Mouse (Mus musculus) testis, adult 2 months (tissue): Measurements from ENCODE around the gene Olfr314. TPM values are rescaled to one million over a fixed set of nuclear protein-coding genes. Genes with fewer than 3 reads are reported as not detected.
"Not testable (repeated sequence)": the region's sequence is repeated elsewhere in the genome, so short reads cannot be mapped to it uniquely, and the experiment has no call there.

Source experiments
- H3K27ac ChIP-seq: fragments of 200-500 bp; 2 replicates; pipeline ENCODE4 v1.5.1; 2012; ENCODE audit warnings: low read depth, low read length; ENCODE audit not compliant: control insufficient read depth, insufficient read depth
- H3K27me3 ChIP-seq: fragments of 200-500 bp; 2 replicates; pipeline ENCODE4 v1.6.1; 2012; ENCODE audit warnings: mild to moderate bottlenecking, low read length, moderate library complexity; ENCODE audit not compliant: control insufficient read depth, insufficient read depth
- H3K36me3 ChIP-seq: fragments of 200-500 bp; 2 replicates; pipeline ENCODE4 v1.6.1; 2012; ENCODE audit warnings: mild to moderate bottlenecking, low read length; ENCODE audit not compliant: control insufficient read depth, insufficient read depth
- H3K4me1 ChIP-seq: fragments of 200-500 bp; 2 replicates; pipeline ENCODE4 v1.6.1; 2012; ENCODE audit warnings: low read length; ENCODE audit not compliant: control insufficient read depth, insufficient read depth
- H3K4me3 ChIP-seq: fragments of 200-500 bp; 2 replicates; pipeline ENCODE4 v1.5.1; 2012; ENCODE audit warnings: low read depth, mild to moderate bottlenecking, low read length, moderate library complexity, mixed read lengths; ENCODE audit not compliant: control insufficient read depth
- CTCF ChIP-seq: fragments of 200-500 bp; IDR thresholded peaks from 2 replicates; pipeline ENCODE4 v1.5.1; 2012; ENCODE audit warnings: low read depth, mild to moderate bottlenecking, inconsistent platforms, low read length, moderate library complexity; ENCODE audit not compliant: control insufficient read depth, insufficient read depth, insufficient replicate concordance
- POLR2A ChIP-seq: fragments of 200-500 bp; IDR thresholded peaks from 2 replicates; pipeline ENCODE4 v1.6.1; 2012; ENCODE audit warnings: low read depth, mild to moderate bottlenecking, inconsistent platforms, low read length, moderate library complexity; ENCODE audit not compliant: control insufficient read depth
- polyA plus RNA-seq: library from polyadenylated mRNA; depleted of rRNA; stranded (reverse); fragments of >200 nt; gene quantifications from 2 replicates; pipeline ENCODE4 v1.2.3, GENCODE M21; 2012; rRNA removed

The Olfr314 gene
- polyA plus RNA-seq: not detected in 2 replicates

DNA sequence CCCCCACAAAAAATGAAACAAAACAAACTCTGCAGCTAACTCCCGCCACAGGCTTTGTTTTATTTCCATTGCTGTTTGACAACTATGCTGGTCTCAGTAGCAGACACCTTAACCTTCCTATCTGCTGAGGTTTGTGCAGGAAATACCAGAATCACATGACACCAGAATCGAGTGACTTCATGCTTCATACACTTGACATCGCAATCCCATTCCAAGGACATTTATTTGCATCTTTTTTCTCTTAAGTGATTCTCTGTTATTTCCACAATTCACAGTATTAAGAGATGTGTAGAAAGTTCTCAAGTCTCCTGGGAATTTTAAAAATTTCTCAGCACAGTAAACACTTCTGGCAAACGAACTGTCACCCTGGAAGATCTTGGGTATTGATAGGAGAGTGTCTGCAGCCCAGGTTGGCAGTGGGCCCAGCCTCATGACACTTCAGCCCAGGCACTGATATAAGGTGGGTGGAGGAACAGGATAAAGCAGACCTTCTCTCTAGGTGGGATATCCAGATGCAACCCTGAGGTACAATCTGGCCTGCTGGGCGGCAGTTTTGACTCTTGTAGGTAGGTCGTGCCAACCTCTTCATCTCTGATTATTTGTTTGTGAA is at the start of gene Olfr314:
TSS of gene Olfr314 (plus strand) at position 473 of the 610 bp plus-strand sequence.
- no peaks in the 10 kb centered on the region for H3K27me3 ChIP-seq
- no peak within 1 kb of the TSS for H3K27ac ChIP-seq
- H3K4me1 ChIP-seq: peaks cover 11% of the 10 kb centered on the region; the same call in 1 of the 2 replicates
- no peak within 1 kb of the TSS for H3K4me3 ChIP-seq
- TF ChIP-seq CTCF (no peak), POLR2A (no peak)
- H3K36me3 ChIP-seq: no peaks in the 10 kb centered on the region

DNA sequence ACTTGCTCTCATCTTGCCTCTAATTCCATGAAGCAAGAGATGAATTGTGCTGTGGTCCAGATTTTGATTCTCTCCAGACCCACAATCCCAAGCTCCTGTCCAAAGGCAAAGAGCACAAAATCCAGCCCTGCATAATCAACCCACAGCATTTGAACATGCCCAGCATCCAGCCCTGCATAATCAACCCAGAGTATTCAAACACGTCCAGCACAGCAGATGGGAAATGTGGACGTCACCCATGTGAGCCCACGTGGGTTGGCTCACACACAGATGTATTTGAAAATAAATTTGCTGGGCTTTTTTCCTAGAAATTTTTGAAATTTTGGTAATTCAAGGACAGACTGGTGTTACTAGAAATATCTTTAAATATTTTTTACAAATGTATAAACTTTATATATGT is 49.4 kb upstream of the Olfr314 start:
- Histone ChIP-seq H3K4me1 (no peaks in the 10 kb centered on the region), H3K4me3 (no peak overlapping the region), H3K36me3 (no peaks in the 10 kb centered on the region), H3K27ac (no peak overlapping the region), H3K27me3 (no peaks in the 10 kb centered on the region)
- no peak for TF ChIP-seq POLR2A
- TF ChIP-seq CTCF: no peak

DNA sequence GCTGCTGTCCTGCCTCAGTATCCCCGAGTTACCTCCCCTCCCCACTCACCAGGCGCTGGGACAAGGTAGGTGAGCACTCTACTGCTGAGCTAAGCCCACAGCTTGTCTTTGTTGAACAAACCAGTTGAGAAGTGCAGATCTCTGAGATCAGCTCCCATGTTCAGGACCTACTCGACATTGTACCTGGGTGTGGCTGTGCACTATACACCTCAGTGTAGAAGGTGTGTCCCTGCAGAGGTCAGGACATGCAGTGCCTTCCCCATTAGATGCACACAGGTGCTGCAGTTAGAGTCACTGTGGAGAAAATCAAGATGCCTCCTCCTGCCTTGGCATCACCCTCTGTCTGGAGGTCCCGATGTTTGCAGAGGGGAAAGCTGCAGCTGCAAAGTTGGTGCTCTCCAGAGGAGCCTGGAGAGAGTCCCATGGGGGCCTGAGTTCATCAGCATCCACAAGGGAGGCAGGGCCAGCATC is 43.9 kb upstream of the Olfr314 start, which contains the start of gene Olfr317:
TSS of gene Olfr317 (minus strand) at position 421 of the 471 bp plus-strand sequence.
- H3K27me3 ChIP-seq: no peaks in the 10 kb centered on the region
- no peaks in the 10 kb centered on the region for H3K4me1 ChIP-seq
- H3K4me3 ChIP-seq: no peak within 1 kb of the TSS
- TF ChIP-seq POLR2A (no peak), CTCF (no peak)
- H3K36me3 ChIP-seq: no peaks in the 10 kb centered on the region
- no peak within 1 kb of the TSS for H3K27ac ChIP-seq

DNA sequence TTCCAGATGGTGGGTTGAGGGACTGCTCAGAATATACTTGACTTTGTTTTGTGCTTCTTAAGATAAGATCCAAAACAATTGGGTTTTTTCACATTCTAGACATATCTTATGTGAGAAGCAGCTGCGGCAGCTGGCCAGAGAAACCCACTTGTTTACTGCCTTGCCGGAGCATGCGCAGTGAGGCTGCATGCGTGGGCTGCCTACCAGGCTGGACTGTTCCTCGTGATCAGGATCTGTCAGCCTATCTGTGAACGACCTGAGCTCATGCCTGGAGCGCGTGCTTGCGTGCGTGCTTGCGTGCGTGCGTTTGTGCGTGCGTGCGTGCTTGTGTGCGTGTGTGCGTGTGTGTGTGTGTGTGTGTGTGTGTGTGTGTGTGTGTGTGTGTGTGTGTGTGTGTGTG is 31.7 kb upstream of the Olfr314 start:
- peak overlapping the region; percentile 16 for H3K4me3 ChIP-seq
- not testable (repeated sequence) for H3K27ac ChIP-seq, H3K4me1 ChIP-seq, H3K36me3 ChIP-seq, H3K27me3 ChIP-seq

DNA sequence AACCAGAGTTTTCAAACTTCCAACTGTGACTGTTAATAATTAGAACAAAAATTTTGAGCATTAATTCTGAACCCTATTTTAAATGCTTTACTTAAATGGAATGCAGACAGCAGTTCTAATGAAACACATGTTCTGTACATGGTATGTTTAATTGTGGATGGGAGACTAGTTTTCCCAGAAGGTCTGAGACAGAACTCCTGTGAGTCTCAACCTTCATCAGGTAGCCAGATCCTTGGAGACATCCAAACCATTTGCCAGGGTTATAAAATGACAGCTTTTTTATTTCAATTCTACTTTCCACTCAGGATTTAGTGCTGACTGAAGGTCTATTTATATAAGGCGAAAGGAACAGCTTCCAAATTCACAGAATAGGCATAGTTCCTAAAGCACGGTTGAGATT is 30.3 kb upstream of the Olfr314 start, which contains the start of gene Olfr316:
TSS of gene Olfr316 (plus strand) at position 301 of the 400 bp plus-strand sequence.
- Histone ChIP-seq H3K27ac (no peak within 1 kb of the TSS), H3K36me3 (no peaks in the 10 kb centered on the region), H3K4me3 (peak within 1 kb of the TSS; percentile 17; the same call in 1 of the 2 replicates), H3K27me3 (no peaks in the 10 kb centered on the region), H3K4me1 (no peaks in the 10 kb centered on the region)
- TF ChIP-seq CTCF (no peak), POLR2A (no peak)

DNA sequence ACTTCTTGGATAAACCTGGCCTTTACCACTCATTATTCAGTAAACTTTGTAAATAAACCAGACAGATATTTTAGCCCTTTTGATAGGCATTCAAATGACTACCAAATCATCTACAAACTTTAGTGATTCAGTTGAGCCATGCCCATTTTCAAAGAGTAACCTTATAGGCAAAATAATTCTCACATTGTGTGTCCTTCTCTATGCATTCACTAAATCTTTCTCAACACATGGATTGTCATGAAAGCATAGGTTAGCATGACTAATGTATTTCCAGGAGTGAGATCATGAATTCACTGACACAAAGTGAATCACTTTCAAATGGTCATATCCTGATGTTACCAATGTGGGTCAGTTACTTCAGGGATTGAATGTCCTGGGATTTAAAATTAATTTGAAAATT is 9.9 kb upstream of the Olfr314 start, which contains the start of gene Olfr315:
TSS of gene Olfr315 (plus strand) at position 301 of the 400 bp plus-strand sequence.
- Histone ChIP-seq H3K4me1 (no peaks in the 10 kb centered on the region), H3K36me3 (no peaks in the 10 kb centered on the region), H3K27me3 (no peaks in the 10 kb centered on the region), H3K4me3 (no peak within 1 kb of the TSS), H3K27ac (no peak within 1 kb of the TSS)
- TF ChIP-seq CTCF (no peak), POLR2A (no peak)

DNA sequence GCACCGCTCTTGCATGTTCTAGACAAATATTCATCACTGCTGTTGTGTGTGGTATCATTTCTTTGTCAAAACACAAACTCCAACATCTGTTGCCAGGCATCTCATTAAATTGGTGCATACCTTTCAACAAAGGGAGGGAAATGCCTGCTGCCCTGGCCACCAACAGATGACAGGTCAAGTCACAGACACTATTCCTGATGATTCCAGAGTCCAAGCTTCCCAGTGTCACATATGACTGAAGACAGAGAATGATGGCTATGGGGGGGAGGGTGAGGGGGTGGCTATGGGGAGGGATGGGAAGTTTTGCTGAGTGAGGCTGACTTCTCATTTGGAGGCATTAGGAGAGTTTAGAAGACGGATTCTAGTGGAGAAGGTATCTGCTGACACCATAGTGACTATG is 1.4 kb downstream of the Olfr314 start:
- TF ChIP-seq CTCF (no peak), POLR2A (no peak)
- H3K4me3 ChIP-seq: no peak overlapping the region
- no peaks in the 10 kb centered on the region for H3K27me3 ChIP-seq
- H3K4me1 ChIP-seq: peaks cover 9% of the 10 kb centered on the region; the same call in 1 of the 2 replicates
- no peak overlapping the region for H3K27ac ChIP-seq
- H3K36me3 ChIP-seq: no peaks in the 10 kb centered on the region

DNA sequence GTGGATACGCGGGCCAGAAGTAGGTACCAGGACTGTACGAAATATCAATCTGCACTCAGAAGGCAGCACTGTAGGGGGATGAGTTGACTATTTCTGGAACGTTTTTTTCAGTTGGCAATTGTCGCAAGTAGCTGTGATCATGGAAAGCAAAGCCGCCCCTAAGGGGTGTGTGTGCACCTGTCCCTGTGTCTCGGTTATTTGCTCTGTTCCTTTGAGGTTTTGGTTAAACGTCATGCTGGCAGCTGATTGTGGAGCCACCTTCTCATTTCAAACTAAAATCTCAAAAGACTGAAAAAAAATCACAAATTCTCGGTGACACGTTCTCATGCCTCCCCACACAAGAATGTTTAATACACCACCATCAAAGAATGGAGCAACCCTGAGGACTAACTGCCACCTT is 4.9 kb downstream of the Olfr314 start:
- Histone ChIP-seq H3K4me3 (no peak overlapping the region), H3K27me3 (no peaks in the 10 kb centered on the region), H3K36me3 (no peaks in the 10 kb centered on the region), H3K4me1 (peaks cover 9% of the 10 kb centered on the region; the same call in 1 of the 2 replicates), H3K27ac (no peak overlapping the region)
- TF ChIP-seq CTCF (no peak), POLR2A (no peak)
